Mouse (Mus musculus): Measurements from ENCODE around the gene Pick1. TPM values are rescaled to one million over a fixed set of nuclear protein-coding genes. Genes with fewer than 3 reads are reported as not detected.

Gene Pick1
- polyA plus RNA-seq, 1 experiment from 2014 or later, result 25.8 TPM

GRCm38 (mm10) chr15:79243234-79244042 is 14.5 kb downstream of the Pick1 start:
- WGBS, result 21% methylated on average over 10 of the region's 10 CpGs
- H3K27me3 ChIP-seq (ENCODE audit: control insufficient read depth, insufficient read depth, low read length), result no peaks in the 10 kb centered on the region
- no peak overlapping the region for H3K9ac ChIP-seq (ENCODE audit: low read depth, low read length)
- H3K9me3 ChIP-seq (ENCODE audit: control insufficient read depth, low read length), result no peaks in the 10 kb centered on the region
- peaks cover 69% of the 10 kb centered on the region for H3K36me3 ChIP-seq (ENCODE audit: control insufficient read depth, insufficient read depth, low read length)
- no peak overlapping the region for H3K4me3 ChIP-seq (ENCODE audit: low read length)
- no peak overlapping the region for H3K27ac ChIP-seq (ENCODE audit: low read depth, low read length)
- H3K4me2 ChIP-seq (replicated peaks; ENCODE audit: low read depth, low read length), result no peak overlapping the region
- ATAC-seq (ENCODE audit: low FRiP score, low TSS enrichment), result peak; percentile 95
- peaks cover 2% of the 10 kb centered on the region; the same call in 1 of the 2 replicates for H3K4me1 ChIP-seq (ENCODE audit: control insufficient read depth, insufficient read depth, low read length)

DNA sequence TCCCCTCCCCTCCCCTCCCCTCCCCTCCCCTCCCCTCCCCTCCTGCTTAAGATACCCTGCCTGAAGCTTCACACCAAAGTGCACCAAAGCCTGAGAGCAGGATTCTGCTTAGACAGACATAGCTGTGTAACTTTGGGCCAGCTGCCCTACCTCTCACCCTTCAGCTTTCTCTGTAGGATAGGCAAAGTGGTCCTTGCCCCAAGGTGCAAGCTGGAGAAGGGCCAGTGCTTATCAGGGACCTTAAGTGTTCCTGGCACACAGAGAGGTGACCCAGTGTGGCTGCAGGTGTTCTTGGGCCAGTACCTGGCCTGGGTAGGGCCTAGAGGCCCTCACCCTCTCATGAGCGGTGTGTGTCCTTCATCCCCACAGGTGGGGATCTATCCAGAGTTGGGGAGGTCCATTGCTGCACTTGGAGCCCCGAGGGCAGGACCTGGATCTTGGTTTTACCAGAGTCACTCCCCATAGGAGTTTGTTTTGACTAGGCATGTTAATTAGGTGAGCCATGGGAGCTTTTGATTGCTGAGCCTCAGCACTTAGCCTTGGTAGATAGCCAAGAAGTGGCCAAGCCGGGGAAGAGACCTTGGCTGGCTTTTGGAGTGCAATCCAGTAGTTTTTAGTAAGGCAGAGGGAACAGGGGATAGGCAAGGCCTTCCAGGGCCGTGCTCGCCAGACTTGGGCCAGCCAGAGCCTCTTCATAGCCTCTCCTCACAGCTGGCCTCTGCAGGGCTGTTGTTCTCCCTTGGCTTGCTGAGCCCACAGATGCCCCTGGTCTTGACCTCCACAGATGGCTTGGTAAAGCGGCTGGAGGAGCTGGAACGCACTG is 15.3 kb downstream of the Pick1 start:
- no peak for ATAC-seq (ENCODE audit: low FRiP score, low TSS enrichment)
- Histone ChIP-seq H3K9me3 (ENCODE audit: control insufficient read depth, low read length) (no peaks in the 10 kb centered on the region), H3K4me1 (ENCODE audit: control insufficient read depth, insufficient read depth, low read length) (peaks cover 2% of the 10 kb centered on the region; the same call in 1 of the 2 replicates), H3K4me3 (ENCODE audit: low read length) (no peak overlapping the region), H3K27ac (ENCODE audit: low read depth, low read length) (no peak overlapping the region), H3K4me2 (replicated peaks; ENCODE audit: low read depth, low read length) (no peak overlapping the region), H3K27me3 (ENCODE audit: control insufficient read depth, insufficient read depth, low read length) (no peaks in the 10 kb centered on the region), H3K36me3 (ENCODE audit: control insufficient read depth, insufficient read depth, low read length) (peaks cover 68% of the 10 kb centered on the region), H3K9ac (ENCODE audit: low read depth, low read length) (no peak overlapping the region)
- WGBS, result 73% methylated on average over 7 of the region's 7 CpGs

DNA sequence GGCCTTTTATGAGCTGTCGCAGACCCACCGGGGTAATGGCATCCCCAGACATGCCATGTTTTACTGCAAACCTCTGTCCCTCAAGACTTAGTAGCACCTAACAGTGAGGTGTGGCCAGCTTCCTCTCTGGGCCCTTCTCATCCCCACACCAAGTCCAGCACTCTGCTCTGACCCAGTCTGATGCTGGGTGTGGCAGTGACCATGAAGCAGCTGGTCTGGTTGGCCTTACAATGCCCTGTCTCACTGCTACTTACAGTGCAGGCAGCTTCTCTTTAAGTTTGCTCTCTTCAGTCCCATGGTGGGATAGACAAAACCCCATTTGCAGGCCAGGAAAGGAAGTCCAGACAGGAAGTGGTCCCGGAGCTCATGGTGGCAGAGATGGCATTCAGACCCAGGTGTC is 16.3 kb downstream of the Pick1 start:
- no peak overlapping the region for H3K4me3 ChIP-seq (ENCODE audit: low read length)
- no peak overlapping the region for H3K27ac ChIP-seq (ENCODE audit: low read depth, low read length)
- no peaks in the 10 kb centered on the region for H3K9me3 ChIP-seq (ENCODE audit: control insufficient read depth, low read length)
- WGBS, result 90% methylated on average over 3 of the region's 3 CpGs
- H3K36me3 ChIP-seq (ENCODE audit: control insufficient read depth, insufficient read depth, low read length), result peaks cover 59% of the 10 kb centered on the region
- H3K9ac ChIP-seq (ENCODE audit: low read depth, low read length), result no peak overlapping the region
- no peaks in the 10 kb centered on the region for H3K27me3 ChIP-seq (ENCODE audit: control insufficient read depth, insufficient read depth, low read length)
- H3K4me2 ChIP-seq (replicated peaks; ENCODE audit: low read depth, low read length), result no peak overlapping the region
- H3K4me1 ChIP-seq (ENCODE audit: control insufficient read depth, insufficient read depth, low read length), result peaks cover 2% of the 10 kb centered on the region; the same call in 1 of the 2 replicates
- no peak for ATAC-seq (ENCODE audit: low FRiP score, low TSS enrichment)

DNA sequence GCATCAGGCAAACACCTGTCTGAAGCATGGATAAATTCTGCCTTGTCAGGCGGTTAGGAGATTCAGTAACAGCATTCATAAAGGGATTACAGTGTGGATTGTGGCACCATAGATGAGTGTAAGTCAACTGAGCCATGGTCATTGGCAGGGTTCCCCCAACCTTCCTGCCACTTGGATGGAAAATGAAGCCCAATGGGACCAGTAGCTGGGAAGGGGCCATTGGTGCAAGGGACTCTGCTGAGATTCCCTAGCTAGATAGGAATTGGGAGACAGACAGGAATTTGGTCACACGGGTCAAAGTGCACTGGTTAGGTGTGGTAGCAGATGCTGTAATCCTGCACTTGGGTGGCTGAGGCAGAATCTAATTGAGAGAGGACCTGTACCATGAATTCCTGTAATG is 21.3 kb downstream of the Pick1 start:
- H3K36me3 ChIP-seq (ENCODE audit: control insufficient read depth, insufficient read depth, low read length), result peaks cover 32% of the 10 kb centered on the region
- 78% methylated on average over 2 of the region's 2 CpGs for WGBS
- H3K4me3 ChIP-seq (ENCODE audit: low read length), result no peak overlapping the region
- no peak for ATAC-seq (ENCODE audit: low FRiP score, low TSS enrichment)
- H3K9ac ChIP-seq (ENCODE audit: low read depth, low read length), result no peak overlapping the region
- no peak overlapping the region for H3K27ac ChIP-seq (ENCODE audit: low read depth, low read length)
- peaks cover 19% of the 10 kb centered on the region for H3K27me3 ChIP-seq (ENCODE audit: control insufficient read depth, insufficient read depth, low read length)
- no peaks in the 10 kb centered on the region for H3K9me3 ChIP-seq (ENCODE audit: control insufficient read depth, low read length)
- H3K4me2 ChIP-seq (replicated peaks; ENCODE audit: low read depth, low read length), result no peak overlapping the region
- H3K4me1 ChIP-seq (ENCODE audit: control insufficient read depth, insufficient read depth, low read length), result peaks cover 11% of the 10 kb centered on the region

- Histone ChIP-seq H3K27ac (ENCODE audit: low read depth, low read length) (no peak overlapping the region), H3K36me3 (ENCODE audit: control insufficient read depth, insufficient read depth, low read length) (peaks cover 23% of the 10 kb centered on the region), H3K4me2 (replicated peaks; ENCODE audit: low read depth, low read length) (no peak overlapping the region), H3K9me3 (ENCODE audit: control insufficient read depth, low read length) (no peaks in the 10 kb centered on the region), H3K4me3 (ENCODE audit: low read length) (no peak overlapping the region), H3K9ac (ENCODE audit: low read depth, low read length) (no peak overlapping the region), H3K27me3 (ENCODE audit: control insufficient read depth, insufficient read depth, low read length) (peaks cover 19% of the 10 kb centered on the region), H3K4me1 (ENCODE audit: control insufficient read depth, insufficient read depth, low read length) (peaks cover 11% of the 10 kb centered on the region)
- 60% methylated on average over 7 of the region's 7 CpGs for WGBS
- no peak for ATAC-seq (ENCODE audit: low FRiP score, low TSS enrichment)
Observed at GRCm38 (mm10) chr15:79251168-79251567, 22.2 kb downstream of the Pick1 start.

GRCm38 (mm10) chr15:79251781-79252491 is 23.0 kb downstream of the Pick1 start:
- Histone ChIP-seq H3K27ac (ENCODE audit: low read depth, low read length) (no peak overlapping the region), H3K9ac (ENCODE audit: low read depth, low read length) (peak overlapping the region; percentile 35)
- WGBS, result 5% methylated on average over 43 of the region's 61 CpGs

GRCm38 (mm10) chr15:79252580-79252979 is 23.6 kb downstream of the Pick1 start:
- Histone ChIP-seq H3K9ac (ENCODE audit: low read depth, low read length) (peak overlapping the region; percentile 35), H3K4me2 (replicated peaks; ENCODE audit: low read depth, low read length) (peak overlapping the region; percentile 53), H3K27ac (ENCODE audit: low read depth, low read length) (no peak overlapping the region), H3K9me3 (ENCODE audit: control insufficient read depth, low read length) (no peaks in the 10 kb centered on the region), H3K4me3 (ENCODE audit: low read length) (peak overlapping the region; percentile 27), H3K4me1 (ENCODE audit: control insufficient read depth, insufficient read depth, low read length) (peaks cover 11% of the 10 kb centered on the region), H3K36me3 (ENCODE audit: control insufficient read depth, insufficient read depth, low read length) (peaks cover 12% of the 10 kb centered on the region; the same call in 1 of the 2 replicates), H3K27me3 (ENCODE audit: control insufficient read depth, insufficient read depth, low read length) (peaks cover 19% of the 10 kb centered on the region)
- WGBS, result 33% methylated on average over 24 of the region's 24 CpGs
- no peak for ATAC-seq (ENCODE audit: low FRiP score, low TSS enrichment)

More at GRCm38 (mm10) chr15:79251781-79252491, 23.0 kb downstream of the Pick1 start:
- peaks cover 19% of the 10 kb centered on the region for H3K27me3 ChIP-seq (ENCODE audit: control insufficient read depth, insufficient read depth, low read length)
- peaks cover 11% of the 10 kb centered on the region for H3K4me1 ChIP-seq (ENCODE audit: control insufficient read depth, insufficient read depth, low read length)
- H3K4me3 ChIP-seq (ENCODE audit: low read length), result peak overlapping the region; percentile 27
- peak; percentile 58 for ATAC-seq (ENCODE audit: low FRiP score, low TSS enrichment)
- peaks cover 15% of the 10 kb centered on the region; the same call in 1 of the 2 replicates for H3K36me3 ChIP-seq (ENCODE audit: control insufficient read depth, insufficient read depth, low read length)
- H3K4me2 ChIP-seq (replicated peaks; ENCODE audit: low read depth, low read length), result peak overlapping the region; percentile 53
- H3K9me3 ChIP-seq (ENCODE audit: control insufficient read depth, low read length), result no peaks in the 10 kb centered on the region

DNA sequence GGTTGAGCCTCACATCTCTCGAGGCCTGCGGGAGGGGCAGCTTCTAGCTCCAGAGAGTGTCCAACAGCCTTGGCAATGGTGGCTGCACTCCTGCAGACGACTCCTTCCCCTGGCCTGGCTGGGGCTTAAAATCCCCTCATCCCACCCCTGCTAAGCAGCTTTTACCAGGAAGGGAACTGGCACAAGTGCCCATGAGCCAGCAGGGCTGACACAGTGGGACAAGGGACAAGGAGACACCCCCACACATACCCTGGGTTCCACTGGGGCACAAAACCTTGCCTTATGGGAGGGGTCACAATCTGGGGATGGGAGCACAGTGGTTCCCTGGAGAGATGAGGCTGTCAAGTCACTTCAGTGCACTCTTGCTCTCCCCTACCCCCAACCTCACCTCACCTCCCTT is 25.7 kb downstream of the Pick1 start, which contains the start of gene Slc16a8:
TSS of gene Slc16a8 (minus strand) at position 101 of the 400 bp plus-strand sequence.
- WGBS, result 44% methylated on average over 3 of the region's 3 CpGs
- Histone ChIP-seq H3K27me3 (ENCODE audit: control insufficient read depth, insufficient read depth, low read length) (peaks cover 19% of the 10 kb centered on the region), H3K4me2 (replicated peaks; ENCODE audit: low read depth, low read length) (no peak within 1 kb of the TSS), H3K9ac (ENCODE audit: low read depth, low read length) (no peak within 1 kb of the TSS), H3K27ac (ENCODE audit: low read depth, low read length) (no peak within 1 kb of the TSS), H3K4me3 (ENCODE audit: low read length) (no peak within 1 kb of the TSS), H3K4me1 (ENCODE audit: control insufficient read depth, insufficient read depth, low read length) (peaks cover 11% of the 10 kb centered on the region), H3K9me3 (ENCODE audit: control insufficient read depth, low read length) (no peaks in the 10 kb centered on the region), H3K36me3 (ENCODE audit: control insufficient read depth, insufficient read depth, low read length) (no peaks in the 10 kb centered on the region)
- no peak for ATAC-seq (ENCODE audit: low FRiP score, low TSS enrichment)
